Mouse (Mus musculus): ENCODE results near the gene Zfp668.
A peak's percentile ranks its signal among the peaks of the same experiment; 100 is the strongest.

GRCm38 (mm10) chr7:127823236-127824171 is 53.1 kb downstream of the Zfp668 start:
- TF ChIP-seq CTCF (IDR thresholded peaks at IDR 0.05) (peak; percentile 40; the same call in 1 of the 2 replicates), EP300 (IDR thresholded peaks at IDR 0.05) (no peak)

Data from lung, postnatal 0 days (tissue).